Mouse (Mus musculus): Measurements from ENCODE around the gene Krt5. TPM values are rescaled to one million over a fixed set of nuclear protein-coding genes. Genes with fewer than 3 reads are reported as not detected.
"Not testable (repeated sequence)": the region's sequence is repeated elsewhere in the genome, so short reads cannot be mapped to it uniquely, and the experiment has no call there.

The Krt5 gene
- polyA plus RNA-seq, 1 experiment: 103 TPM

GRCm38 (mm10) chr15:101704066-101704465 is 8.6 kb downstream of the Krt5 start:
- no peak for TF ChIP-seq POLR2A (IDR thresholded peaks at IDR 0.05; ENCODE audit: borderline replicate concordance, extremely low read depth, low read depth, low read length)
- TF ChIP-seq CTCF (IDR thresholded peaks at IDR 0.05; ENCODE audit: insufficient read depth, low read length): no peak
- no peak for DNase-seq

DNA sequence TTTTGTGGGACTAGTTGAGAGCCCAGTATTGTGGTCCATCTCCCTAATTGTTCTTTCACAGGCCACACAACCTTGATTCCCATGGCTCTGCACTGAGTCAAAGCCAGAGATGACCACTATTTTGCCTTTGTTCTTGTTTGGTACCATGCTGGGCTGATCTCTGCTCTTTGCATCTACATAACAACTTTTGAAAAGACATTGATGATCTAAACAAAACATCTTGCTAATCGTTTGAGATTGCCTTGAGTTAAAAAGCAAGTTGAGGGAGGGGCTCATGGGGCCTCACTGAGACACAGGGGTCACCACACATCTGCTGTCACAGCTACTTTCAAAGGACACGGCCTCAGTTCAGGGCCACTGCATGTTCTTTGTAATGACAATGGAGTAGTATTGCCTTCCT is 10.3 kb downstream of the Krt5 start:
- TF ChIP-seq POLR2A (IDR thresholded peaks at IDR 0.05; ENCODE audit: borderline replicate concordance, extremely low read depth, low read depth, low read length) (no peak), CTCF (IDR thresholded peaks at IDR 0.05; ENCODE audit: insufficient read depth, low read length) (no peak)
- Histone ChIP-seq H3K4me3 (replicated peaks; ENCODE audit: extremely low read depth, low read depth, low read length) (no peak overlapping the region), H3K4me1 (ENCODE audit: control insufficient read depth, insufficient read depth, low read length) (no peaks in the 10 kb centered on the region)
- DNase-seq: no peak
- WGBS: 35% methylated on average over 2 of the region's 2 CpGs

More at GRCm38 (mm10) chr15:101704066-101704465, 8.6 kb downstream of the Krt5 start:
- H3K4me1 ChIP-seq (ENCODE audit: control insufficient read depth, insufficient read depth, low read length): no peaks in the 10 kb centered on the region
- no peak overlapping the region for H3K4me3 ChIP-seq (replicated peaks; ENCODE audit: extremely low read depth, low read depth, low read length)
- 69% methylated on average over 4 of the region's 4 CpGs for WGBS

DNA sequence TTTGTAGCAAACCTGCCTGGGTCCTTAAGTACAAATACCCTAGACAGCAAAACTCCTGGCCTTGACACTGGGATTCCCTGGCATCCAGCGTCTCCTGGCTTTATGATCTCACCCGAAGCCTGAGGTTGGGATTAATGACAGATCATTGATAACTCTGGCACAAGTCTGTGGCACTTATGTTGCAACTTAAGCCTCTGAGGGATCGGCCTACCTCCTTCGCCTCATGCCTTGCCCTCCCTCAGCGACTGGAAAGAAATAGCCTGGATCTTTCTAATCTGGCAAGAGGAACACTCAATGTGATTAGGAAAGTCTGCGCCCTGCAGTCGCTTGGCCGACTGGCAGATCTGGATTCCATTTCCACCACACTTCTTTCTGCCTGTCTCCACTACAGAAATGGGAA is 12.8 kb downstream of the Krt5 start:
- no peak for TF ChIP-seq POLR2A (IDR thresholded peaks at IDR 0.05; ENCODE audit: borderline replicate concordance, extremely low read depth, low read depth, low read length)
- TF ChIP-seq CTCF (IDR thresholded peaks at IDR 0.05; ENCODE audit: insufficient read depth, low read length): no peak
- DNase-seq: no peak
- H3K4me1 ChIP-seq (ENCODE audit: control insufficient read depth, insufficient read depth, low read length): no peaks in the 10 kb centered on the region
- WGBS: 68% methylated on average over 8 of the region's 8 CpGs
- H3K4me3 ChIP-seq (replicated peaks; ENCODE audit: extremely low read depth, low read depth, low read length): no peak overlapping the region

DNA sequence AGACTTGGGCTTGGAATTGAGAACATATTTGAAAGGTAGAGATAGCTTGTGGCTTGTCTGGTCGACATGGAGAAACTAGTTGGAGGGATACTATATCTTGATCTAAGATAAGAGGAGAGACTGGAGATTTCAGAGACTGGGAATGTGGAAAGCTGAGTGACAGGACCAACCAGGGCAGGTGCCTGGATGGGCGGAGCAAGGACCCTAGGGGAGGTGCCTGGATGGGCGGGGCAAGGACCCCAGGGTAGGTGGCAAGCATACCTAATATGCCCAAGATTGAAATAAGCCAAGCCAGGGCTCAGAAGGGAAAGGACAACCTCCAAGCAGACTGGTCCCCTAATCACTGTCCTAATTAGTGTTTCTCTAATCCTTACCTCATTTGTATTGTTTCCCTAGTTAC is 13.5 kb downstream of the Krt5 start:
- TF ChIP-seq POLR2A (IDR thresholded peaks at IDR 0.05; ENCODE audit: borderline replicate concordance, extremely low read depth, low read depth, low read length) (no peak), CTCF (IDR thresholded peaks at IDR 0.05; ENCODE audit: insufficient read depth, low read length) (no peak)
- WGBS: 27% methylated on average over 3 of the region's 3 CpGs
- DNase-seq: no peak
- Histone ChIP-seq H3K4me1 (ENCODE audit: control insufficient read depth, insufficient read depth, low read length) (no peaks in the 10 kb centered on the region), H3K4me3 (replicated peaks; ENCODE audit: extremely low read depth, low read depth, low read length) (no peak overlapping the region)

GRCm38 (mm10) chr15:101697326-101698188 is 15.1 kb downstream of the Krt5 start:
- no peak for DNase-seq
- 69% methylated on average over 8 of the region's 8 CpGs for WGBS
- no peak overlapping the region for H3K4me3 ChIP-seq (replicated peaks; ENCODE audit: extremely low read depth, low read depth, low read length)
- TF ChIP-seq CTCF (IDR thresholded peaks at IDR 0.05; ENCODE audit: insufficient read depth, low read length) (no peak), POLR2A (IDR thresholded peaks at IDR 0.05; ENCODE audit: borderline replicate concordance, extremely low read depth, low read depth, low read length) (no peak)
- no peaks in the 10 kb centered on the region for H3K4me1 ChIP-seq (ENCODE audit: control insufficient read depth, insufficient read depth, low read length)

GRCm38 (mm10) chr15:101694207-101694606 is 18.5 kb downstream of the Krt5 start, which contains the start of gene Krt6a:
Krt6a (minus strand) TSS chr15:101694307.
- WGBS: 69% methylated on average over 5 of the region's 5 CpGs
- TF ChIP-seq CTCF (IDR thresholded peaks at IDR 0.05; ENCODE audit: insufficient read depth, low read length) (no peak), POLR2A (IDR thresholded peaks at IDR 0.05; ENCODE audit: borderline replicate concordance, extremely low read depth, low read depth, low read length) (no peak)
- DNase-seq: no peak
- Histone ChIP-seq H3K4me3 (replicated peaks; ENCODE audit: extremely low read depth, low read depth, low read length) (no peak within 1 kb of the TSS), H3K4me1 (ENCODE audit: control insufficient read depth, insufficient read depth, low read length) (no peaks in the 10 kb centered on the region)

GRCm38 (mm10) chr15:101690460-101690859 is 22.2 kb downstream of the Krt5 start:
- H3K4me3 ChIP-seq (replicated peaks; ENCODE audit: extremely low read depth, low read depth, low read length); DNase-seq; H3K4me1 ChIP-seq (ENCODE audit: control insufficient read depth, insufficient read depth, low read length): not testable (repeated sequence)
- WGBS: 93% methylated on average over 5 of the region's 5 CpGs

GRCm38 (mm10) chr15:101688161-101688560 is 24.5 kb downstream of the Krt5 start:
- TF ChIP-seq POLR2A (IDR thresholded peaks at IDR 0.05; ENCODE audit: borderline replicate concordance, extremely low read depth, low read depth, low read length) (no peak), CTCF (IDR thresholded peaks at IDR 0.05; ENCODE audit: insufficient read depth, low read length) (no peak)
- Histone ChIP-seq H3K4me3 (replicated peaks; ENCODE audit: extremely low read depth, low read depth, low read length) (no peak overlapping the region), H3K4me1 (ENCODE audit: control insufficient read depth, insufficient read depth, low read length) (no peaks in the 10 kb centered on the region)
- DNase-seq: no peak
- WGBS: 63% methylated on average over 2 of the region's 2 CpGs

DNA sequence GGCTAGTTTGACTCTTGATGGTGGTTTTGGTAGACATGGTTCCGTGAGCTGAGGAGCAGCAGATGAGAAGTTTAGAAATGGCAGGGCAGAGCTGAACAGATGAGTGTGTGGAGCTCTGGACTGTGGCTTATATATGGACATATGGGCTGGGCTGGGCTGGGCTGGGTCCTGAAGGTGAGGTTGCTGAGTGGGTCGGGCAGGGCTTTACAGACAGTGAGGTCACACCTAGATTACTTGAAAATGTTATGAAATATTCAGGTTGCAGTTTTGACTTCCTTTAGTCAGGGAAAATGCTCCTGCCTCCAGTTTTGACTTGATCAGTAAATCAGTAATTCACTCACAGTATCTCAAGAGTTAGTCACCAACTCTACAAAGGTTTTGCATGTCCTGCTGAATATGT is 32.5 kb downstream of the Krt5 start, which contains the start of gene Krt6b:
Krt6b (minus strand) TSS at position 101 of the 400 bp plus-strand sequence.
- WGBS: 67% methylated on average over 2 of the region's 2 CpGs
- DNase-seq: no peak
- TF ChIP-seq CTCF (IDR thresholded peaks at IDR 0.05; ENCODE audit: insufficient read depth, low read length): no peak
- TF ChIP-seq POLR2A (IDR thresholded peaks at IDR 0.05; ENCODE audit: borderline replicate concordance, extremely low read depth, low read depth, low read length): no peak
- no peak within 1 kb of the TSS for H3K4me3 ChIP-seq (replicated peaks; ENCODE audit: extremely low read depth, low read depth, low read length)
- no peaks in the 10 kb centered on the region for H3K4me1 ChIP-seq (ENCODE audit: control insufficient read depth, insufficient read depth, low read length)

DNA sequence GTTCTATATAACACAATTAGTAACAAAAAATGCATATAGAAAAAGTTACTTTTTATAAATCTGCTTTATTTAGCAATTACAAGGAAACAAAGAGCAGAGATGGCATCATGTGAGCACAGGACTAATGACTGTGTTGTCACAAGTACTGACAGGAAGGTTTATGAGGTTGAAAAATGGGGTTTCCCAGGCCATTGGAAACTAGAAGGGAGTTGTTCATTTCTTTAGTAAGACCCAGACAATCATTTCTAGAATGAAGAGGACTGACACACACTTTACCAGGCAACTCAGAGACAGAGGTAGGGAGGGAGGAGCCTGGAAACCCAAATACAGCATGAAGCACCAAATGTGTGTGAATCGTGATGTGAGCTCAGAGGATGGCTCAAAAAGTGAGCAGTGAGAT is 36.7 kb downstream of the Krt5 start:
- no peaks in the 10 kb centered on the region for H3K4me1 ChIP-seq (ENCODE audit: control insufficient read depth, insufficient read depth, low read length)
- no peak overlapping the region for H3K4me3 ChIP-seq (replicated peaks; ENCODE audit: extremely low read depth, low read depth, low read length)
- DNase-seq: no peak
- 77% methylated on average over 1 of the region's 1 CpGs for WGBS
- TF ChIP-seq CTCF (IDR thresholded peaks at IDR 0.05; ENCODE audit: insufficient read depth, low read length) (no peak), POLR2A (IDR thresholded peaks at IDR 0.05; ENCODE audit: borderline replicate concordance, extremely low read depth, low read depth, low read length) (no peak)

Other genes starting within 250 kb of the Krt5 start
- gene Krt81, start 249.1 kb downstream of the Krt5 start, polyA plus RNA-seq (2012; rRNA removed): not detected in 2 replicates
- 0.09 and 0.12 TPM in 2 replicates for gene Krt86, start 239.4 kb downstream of the Krt5 start, polyA plus RNA-seq (2012; rRNA removed)
- gene Krt83, start 221.4 kb downstream of the Krt5 start, polyA plus RNA-seq (2012; rRNA removed): 0.06 and 0.25 TPM in 2 replicates
- not detected in 2 replicates for gene Gm49425, start 195.6 kb downstream of the Krt5 start, polyA plus RNA-seq (2012; rRNA removed)
- 0.13 TPM in 1 of 2 replicates, not detected in the other for gene Krt84, start 180.1 kb downstream of the Krt5 start, polyA plus RNA-seq (2012; rRNA removed)
- gene Krt82, start 162.2 kb downstream of the Krt5 start, polyA plus RNA-seq (2012; rRNA removed): not detected in 2 replicates
- gene Krt90, start 149.9 kb downstream of the Krt5 start, polyA plus RNA-seq (2012; rRNA removed): 0.22 TPM in 1 of 2 replicates, not detected in the other
- 0.14 TPM in 1 of 2 replicates, not detected in the other for gene Krt75, start 139.0 kb downstream of the Krt5 start, polyA plus RNA-seq (2012; rRNA removed)
- not detected in 2 replicates for gene Gm5414, start 84.7 kb downstream of the Krt5 start, polyA plus RNA-seq (2012; rRNA removed)
- gene Gm5478, start 65.5 kb downstream of the Krt5 start, polyA plus RNA-seq (2012; rRNA removed): not detected in 2 replicates
- gene Krt6b, start 32.6 kb downstream of the Krt5 start, polyA plus RNA-seq (2012; rRNA removed): 1.5 TPM in 1 of 2 replicates, not detected in the other
- gene Krt6a, start 18.6 kb downstream of the Krt5 start, polyA plus RNA-seq (2012; rRNA removed): 7.3 TPM in 1 of 2 replicates, not detected in the other
- not detected in 2 replicates for gene Krt71, start 30.2 kb upstream of the Krt5 start, polyA plus RNA-seq (2012; rRNA removed)
- gene Krt72, start 73.6 kb upstream of the Krt5 start, polyA plus RNA-seq (2012; rRNA removed): not detected in 2 replicates
- not detected in 2 replicates for gene Krt73, start 89.4 kb upstream of the Krt5 start, polyA plus RNA-seq (2012; rRNA removed)
- gene Krt2, start 105.3 kb upstream of the Krt5 start, polyA plus RNA-seq (2012; rRNA removed): not detected in 2 replicates
- 0.26 and 0.57 TPM in 2 replicates for gene Krt1, start 137.9 kb upstream of the Krt5 start, polyA plus RNA-seq (2012; rRNA removed)
- not detected in 2 replicates for gene Krt77, start 156.8 kb upstream of the Krt5 start, polyA plus RNA-seq (2012; rRNA removed)
- gene Krt76, start 180.0 kb upstream of the Krt5 start, polyA plus RNA-seq (2012; rRNA removed): 0.46 TPM in 1 of 2 replicates, not detected in the other
- 0.25 and 1,733 TPM in 2 replicates for gene Krt4, start 211.8 kb upstream of the Krt5 start, polyA plus RNA-seq (2012; rRNA removed)
- gene Krt79, start 227.4 kb upstream of the Krt5 start, polyA plus RNA-seq (2012; rRNA removed): 24.6 and 32.7 TPM in 2 replicates
- 0.05 and 32.9 TPM in 2 replicates for gene Krt78, start 241.4 kb upstream of the Krt5 start, polyA plus RNA-seq (2012; rRNA removed)